Mouse (Mus musculus) neural tube, postnatal 0 days (tissue): Measurements from ENCODE around the gene Apeh. TPM values are rescaled to one million over a fixed set of nuclear protein-coding genes. Genes with fewer than 3 reads are reported as not detected.

Experiments
- microRNA-seq: library from miRNA; unstranded; fragments of <30 nt; microRNA quantifications from one replicate; pipeline ENCODE4, GENCODE M21; 2016
- polyA plus RNA-seq: library from polyadenylated mRNA; unstranded; fragments of >200 nt; fragmentation: Nextera tagmentation; extraction: Ambion mirVana; gene quantifications from 2 replicates; pipeline ENCODE4 v1.2.1, GENCODE M21; 2015

The Apeh gene
- polyA plus RNA-seq, result 43.7 and 50.4 TPM in 2 replicates

GRCm38 (mm10) chr9:108094184-108094941 is at the start of gene Apeh:
Gene Apeh (minus strand): TSS chr9:108094606.

DNA sequence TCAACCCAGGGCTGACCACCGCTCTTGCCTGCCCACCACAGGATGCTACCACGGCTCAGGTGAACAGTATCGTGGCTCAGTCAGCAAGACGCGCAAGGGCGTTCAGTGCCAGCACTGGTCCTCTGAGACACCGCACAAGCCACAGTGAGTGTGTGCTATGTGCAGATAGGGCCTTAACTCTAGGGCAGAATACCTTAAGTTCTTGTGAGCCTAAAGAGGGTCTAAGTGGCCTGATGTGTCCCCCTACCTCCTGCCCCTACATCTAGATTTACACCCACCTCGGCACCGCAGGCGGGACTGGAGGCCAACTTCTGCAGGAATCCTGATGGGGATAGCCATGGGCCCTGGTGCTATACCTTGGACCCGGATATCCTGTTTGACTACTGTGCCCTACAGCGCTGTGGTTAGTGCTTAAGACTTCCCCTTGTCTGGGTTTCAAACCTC is 11.4 kb downstream of the Apeh start, which contains the start of gene Rnf123:
TSS of gene Rnf123 (minus strand) at position 359 of the 444 bp plus-strand sequence.

DNA sequence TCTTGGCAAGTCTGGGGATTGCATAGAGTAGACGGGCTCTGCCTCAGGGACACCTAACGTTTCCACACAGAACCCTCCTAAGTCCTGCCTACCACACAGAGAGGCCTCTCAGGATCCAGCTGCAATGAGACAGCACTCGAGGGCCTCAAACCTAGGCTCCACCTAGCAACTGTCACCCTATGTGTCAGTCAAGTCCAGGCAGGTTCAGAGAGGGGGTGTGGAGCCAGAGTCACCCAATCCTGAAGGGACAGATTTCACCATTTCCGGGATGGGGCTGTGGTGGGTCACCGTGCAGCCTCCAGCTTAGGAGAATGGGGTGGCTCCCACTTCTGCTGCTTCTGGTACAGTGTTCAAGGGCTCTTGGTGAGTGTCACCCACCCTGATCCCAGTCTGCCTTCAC is 14.2 kb downstream of the Apeh start, which contains the start of gene Mst1:
TSS of gene Mst1 (plus strand) at position 269 of the 400 bp plus-strand sequence.

GRCm38 (mm10) chr9:108052885-108053664 is 41.3 kb downstream of the Apeh start, which contains the start of gene Amigo3:
Gene Amigo3 (plus strand): TSS chr9:108053159.

DNA sequence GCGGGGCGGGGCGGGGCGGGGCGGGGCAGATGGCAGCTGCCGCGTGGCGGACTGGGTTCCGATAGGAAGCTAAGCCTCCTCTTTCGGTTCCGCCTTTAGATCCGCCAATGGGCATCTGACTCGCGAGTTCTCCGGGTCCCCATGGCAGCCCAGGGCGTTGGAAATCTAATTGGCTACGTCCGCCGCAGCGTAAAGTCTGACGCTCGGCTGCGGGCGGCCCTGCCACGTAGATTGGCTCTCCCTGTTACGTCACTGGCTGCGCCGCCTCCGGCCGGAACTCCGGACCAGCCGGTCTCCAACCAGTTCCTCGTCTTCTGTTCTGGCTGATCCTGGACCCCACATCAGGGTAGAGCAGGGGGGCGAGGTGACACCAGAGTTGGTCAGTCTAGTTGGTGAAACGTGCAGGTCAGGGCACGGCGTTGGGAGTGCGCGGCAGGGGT is 45.4 kb downstream of the Apeh start, which contains the start of gene Gmppb:
TSS of gene Gmppb (plus strand) at position 227 of the 440 bp plus-strand sequence.

Small RNA genes lying within 50 kb of the gene (microRNA-seq; reads per million reads assigned to microRNA genes)
- gene Gm47303, result not detected
- gene Mir7088, result not detected

Other genes with a start within 250 kb of the Apeh start
- 50.8 and 55.7 TPM in 2 replicates for gene Rbm6, start 221.4 kb downstream of the Apeh start, polyA plus RNA-seq
- gene Mon1a, start 206.5 kb downstream of the Apeh start, polyA plus RNA-seq, result 13.8 and 15.2 TPM in 2 replicates
- gene Mst1r, start 187.7 kb downstream of the Apeh start, polyA plus RNA-seq, result 1.4 and 1.6 TPM in 2 replicates
- not detected in 2 replicates for gene Actl11, start 166.1 kb downstream of the Apeh start, polyA plus RNA-seq
- 83.3 and 101 TPM in 2 replicates for gene Camkv, start 158.9 kb downstream of the Apeh start, polyA plus RNA-seq
- 5.1 and 7.6 TPM in 2 replicates for gene Traip, start 144.5 kb downstream of the Apeh start, polyA plus RNA-seq
- 8.6 and 10.5 TPM in 2 replicates for gene Uba7, start 119.1 kb downstream of the Apeh start, polyA plus RNA-seq
- gene Gm20661, start 111.5 kb downstream of the Apeh start, polyA plus RNA-seq, result 0.36 and 0.93 TPM in 2 replicates
- 19.8 and 20.4 TPM in 2 replicates for gene Inka1, start 108.7 kb downstream of the Apeh start, polyA plus RNA-seq
- gene Cdhr4, start 102.1 kb downstream of the Apeh start, polyA plus RNA-seq, result 1.2 and 2.5 TPM in 2 replicates
- gene Gm20662, start 98.3 kb downstream of the Apeh start, polyA plus RNA-seq, result 0.74 and 0.92 TPM in 2 replicates
- gene Ip6k1, start 92.1 kb downstream of the Apeh start, polyA plus RNA-seq, result 76.1 and 83.1 TPM in 2 replicates
- 21.2 and 23.7 TPM in 2 replicates for gene Gmppb, start 45.4 kb downstream of the Apeh start, polyA plus RNA-seq
- 1.9 and 2.3 TPM in 2 replicates for gene Amigo3, start 41.4 kb downstream of the Apeh start, polyA plus RNA-seq
- 0.25 TPM in 1 of 2 replicates, not detected in the other for gene Mst1, start 14.2 kb downstream of the Apeh start, polyA plus RNA-seq
- 32.1 and 42.2 TPM in 2 replicates for gene Rnf123, start 11.3 kb downstream of the Apeh start, polyA plus RNA-seq
- gene Bsn, start 95.8 kb upstream of the Apeh start, polyA plus RNA-seq, result 8.2 and 11.6 TPM in 2 replicates
- gene Dag1, start 169.4 kb upstream of the Apeh start, polyA plus RNA-seq, result 74.1 and 75.7 TPM in 2 replicates
- gene Nicn1, start 195.8 kb upstream of the Apeh start, polyA plus RNA-seq, result 112 and 121 TPM in 2 replicates
- 30.6 and 33.3 TPM in 2 replicates for gene Amt, start 202.2 kb upstream of the Apeh start, polyA plus RNA-seq
- gene Rhoa, start 211.5 kb upstream of the Apeh start, polyA plus RNA-seq, result 249 and 260 TPM in 2 replicates
- 69.9 and 77.0 TPM in 2 replicates for gene Tcta, start 211.6 kb upstream of the Apeh start, polyA plus RNA-seq
- gene Gpx1, start 244.3 kb upstream of the Apeh start, polyA plus RNA-seq, result 433 and 522 TPM in 2 replicates